Mouse (Mus musculus) CH12.LX (cell line): ENCODE measurements around the gene Zbtb7a. TPM values are rescaled to one million over a fixed set of nuclear protein-coding genes. Genes with fewer than 3 reads are reported as not detected.

ENCODE experiments used
- DNase-seq: peaks from one replicate; pipeline ENCODE4 v3.0.0-alpha.2; 2013; ENCODE audit errors: extremely low read depth
- H3K27ac ChIP-seq: 2 replicates; pipeline ENCODE4 v1.5.1; 2012; ENCODE audit warnings: low read depth, mild to moderate bottlenecking, control low read depth, moderate library complexity; ENCODE audit not compliant: insufficient read depth
- H3K27me3 ChIP-seq: replicated peaks from 2 replicates; pipeline ENCODE3; 2012; ENCODE audit warnings: inconsistent platforms
- H3K36me3 ChIP-seq, 2 experiments: replicated peaks in 1 of 2; 2 replicates each; pipeline versions ENCODE3 to v1.6.1; 2012; ENCODE audit warnings: inconsistent platforms in 1 of 2, low read length in 1 of 2, mild to moderate bottlenecking in 1 of 2, mixed read lengths in 1 of 2, moderate library complexity in 1 of 2; ENCODE audit not compliant: control insufficient read depth in 1 of 2, insufficient read depth in 1 of 2
- H3K4me1 ChIP-seq, 2 experiments: 2 replicates each; pipeline ENCODE4 v1.6.1; 2012; ENCODE audit warnings: inconsistent platforms in 1 of 2, moderate library complexity in 1 of 2; ENCODE audit not compliant: insufficient read depth in 2 of 2, control insufficient read depth in 1 of 2
- H3K4me2 ChIP-seq: 2 replicates; pipeline ENCODE4 v1.6.1; 2012; ENCODE audit warnings: low read depth, mild to moderate bottlenecking, control low read depth; ENCODE audit not compliant: poor library complexity, insufficient read depth, severe bottlenecking
- H3K4me3 ChIP-seq, 3 experiments: fragments of 150-350 bp in 1 of 3; sonication (generic) in 1 of 3; replicated peaks in 1 of 3; 2 replicates each; pipeline versions ENCODE3 to v1.5.1; 2011 to 2012; ENCODE audit warnings: low read depth in 2 of 3, low read length in 2 of 3, mild to moderate bottlenecking in 2 of 3, moderate library complexity in 2 of 3, control low read depth in 1 of 3, improper control_type of control experiment in 1 of 3, inconsistent platforms in 1 of 3, mixed read lengths in 1 of 3; ENCODE audit not compliant: poor library complexity in 1 of 3
- H3K79me2 ChIP-seq: replicated peaks from 2 replicates; pipeline ENCODE4 v1.6.1; 2012; ENCODE audit warnings: mild to moderate bottlenecking, moderate library complexity; ENCODE audit not compliant: control insufficient read depth, poor library complexity, insufficient read depth, severe bottlenecking; ENCODE audit errors: extremely low read depth
- H3K9ac ChIP-seq: 2 replicates; pipeline ENCODE4 v1.6.1; 2012; ENCODE audit warnings: low read depth, mild to moderate bottlenecking, control low read depth, moderate library complexity; ENCODE audit not compliant: insufficient read depth
- H3K9me3 ChIP-seq: replicated peaks from 2 replicates; pipeline ENCODE3; 2012; ENCODE audit warnings: low read length, inconsistent platforms, mixed read lengths
- CHD1 ChIP-seq: IDR thresholded peaks from 2 replicates; pipeline ENCODE4 v1.6.1; 2012; ENCODE audit warnings: low read depth, low read length, improper control_type of control experiment, inconsistent platforms
- CHD2 ChIP-seq: IDR thresholded peaks from 2 replicates; pipeline ENCODE4 v1.6.1; 2011; ENCODE audit warnings: low read length, improper control_type of control experiment
- E2F4 ChIP-seq: IDR thresholded peaks from 2 replicates; pipeline ENCODE4 v1.6.1; 2011; ENCODE audit warnings: low read depth, low read length, improper control_type of control experiment; ENCODE audit not compliant: insufficient replicate concordance
- ELF1 ChIP-seq: IDR thresholded peaks from 2 replicates; pipeline ENCODE4 v1.6.1; 2014; ENCODE audit warnings: low read depth, mild to moderate bottlenecking, inconsistent platforms, low read length, improper control_type of control experiment
- IRF4 ChIP-seq: IDR thresholded peaks from 2 replicates; pipeline ENCODE4 v1.6.1; 2014; ENCODE audit warnings: low read depth, mild to moderate bottlenecking, inconsistent platforms, low read length, improper control_type of control experiment
- JUND ChIP-seq: conservative IDR thresholded peaks from 2 replicates; pipeline ENCODE4 v1.6.1; 2011; ENCODE audit warnings: low read depth, low read length, improper control_type of control experiment
- MAFK ChIP-seq: IDR thresholded peaks from 2 replicates; pipeline ENCODE4 v1.6.1; 2011; ENCODE audit warnings: low read length, improper control_type of control experiment; ENCODE audit not compliant: insufficient replicate concordance
- MAX ChIP-seq: IDR thresholded peaks from 2 replicates; pipeline ENCODE4 v1.6.1; 2011; ENCODE audit warnings: low read length, improper control_type of control experiment
- MAZ ChIP-seq: IDR thresholded peaks from 2 replicates; pipeline ENCODE4 v1.6.1; 2012; ENCODE audit warnings: low read depth, mild to moderate bottlenecking, inconsistent platforms, low read length, improper control_type of control experiment, moderate library complexity
- MEF2A ChIP-seq: IDR thresholded peaks from 2 replicates; pipeline ENCODE4 v1.6.1; 2014; ENCODE audit warnings: low read depth, mild to moderate bottlenecking, inconsistent platforms, low read length, improper control_type of control experiment, borderline replicate concordance
- MXI1 ChIP-seq: IDR thresholded peaks from 2 replicates; pipeline ENCODE4 v1.6.1; 2011; ENCODE audit warnings: mild to moderate bottlenecking, low read depth, low read length, improper control_type of control experiment
- NELFE ChIP-seq: IDR thresholded peaks from 2 replicates; pipeline ENCODE4 v1.6.1; 2011; ENCODE audit warnings: low read depth, low read length, improper control_type of control experiment
- NRF1 ChIP-seq: IDR thresholded peaks from 2 replicates; pipeline ENCODE4 v1.6.1; 2014; ENCODE audit warnings: low read depth, mild to moderate bottlenecking, inconsistent platforms, low read length, improper control_type of control experiment, moderate library complexity
- PAX5 ChIP-seq: IDR thresholded peaks from 2 replicates; pipeline ENCODE4 v1.6.1; 2012; ENCODE audit warnings: low read length, inconsistent platforms, mixed read lengths
- RAD21 ChIP-seq: IDR thresholded peaks from 2 replicates; pipeline ENCODE4 v1.6.1; 2011; ENCODE audit warnings: low read depth, mild to moderate bottlenecking, low read length, improper control_type of control experiment, moderate library complexity
- SMC3 ChIP-seq: IDR thresholded peaks from 2 replicates; pipeline ENCODE4 v1.6.1; 2011; ENCODE audit warnings: low read depth, low read length, improper control_type of control experiment
- UBTF ChIP-seq: IDR thresholded peaks from 2 replicates; pipeline ENCODE4 v1.6.1; 2012; ENCODE audit warnings: low read depth, mild to moderate bottlenecking, inconsistent platforms, low read length, improper control_type of control experiment, moderate library complexity
- USF1 ChIP-seq: IDR thresholded peaks from 2 replicates; pipeline ENCODE4 v1.6.1; 2014; ENCODE audit warnings: low read depth, mild to moderate bottlenecking, inconsistent platforms, low read length, improper control_type of control experiment
- ZMIZ1 ChIP-seq: IDR thresholded peaks from 2 replicates; pipeline ENCODE4 v1.6.1; 2012; ENCODE audit warnings: low read depth, mild to moderate bottlenecking, inconsistent platforms, low read length, improper control_type of control experiment
- dilution Hi-C: fragments of 300-500 bp; cut with MboI; formaldehyde crosslinking; loops from 2 replicates; pipeline ENCODE4 v1.14.3; 2020; ENCODE audit warnings: low sequenced_read_pairs; ENCODE audit not compliant: extremely low pct_unique_long_range_greater_than_20kb, extremely low pct_ligation_motif_present
- in situ Hi-C: fragments of 300-500 bp; cut with MboI; formaldehyde crosslinking; loops from 3 replicates; pipeline ENCODE4 v1.14.3; 2019; ENCODE audit warnings: low sequenced_read_pairs, low pct_ligation_motif_present, low pct_unique_long_range_greater_than_20kb, mixed read lengths
- polyA plus RNA-seq: library from polyadenylated mRNA; unstranded; fragments of >175 nt; gene quantifications from 2 replicates; pipeline ENCODE4 v1.2.1, GENCODE M21; 2012; ENCODE audit warnings: low read depth; ENCODE audit not compliant: insufficient read length
- total RNA-seq, 2 experiments: library from RNA; depleted of rRNA; stranded (reverse); fragments of 300-350 nt in 1 of 2; fragments of >200 nt in 1 of 2; gene quantifications; 2 replicates each; pipeline ENCODE4 v1.2.3; 2012 to 2014

Zbtb7a gene
- total and polyA plus RNA-seq, 3 experiments, result 3.0 to 21.3 (median 18.2) TPM

DNA sequence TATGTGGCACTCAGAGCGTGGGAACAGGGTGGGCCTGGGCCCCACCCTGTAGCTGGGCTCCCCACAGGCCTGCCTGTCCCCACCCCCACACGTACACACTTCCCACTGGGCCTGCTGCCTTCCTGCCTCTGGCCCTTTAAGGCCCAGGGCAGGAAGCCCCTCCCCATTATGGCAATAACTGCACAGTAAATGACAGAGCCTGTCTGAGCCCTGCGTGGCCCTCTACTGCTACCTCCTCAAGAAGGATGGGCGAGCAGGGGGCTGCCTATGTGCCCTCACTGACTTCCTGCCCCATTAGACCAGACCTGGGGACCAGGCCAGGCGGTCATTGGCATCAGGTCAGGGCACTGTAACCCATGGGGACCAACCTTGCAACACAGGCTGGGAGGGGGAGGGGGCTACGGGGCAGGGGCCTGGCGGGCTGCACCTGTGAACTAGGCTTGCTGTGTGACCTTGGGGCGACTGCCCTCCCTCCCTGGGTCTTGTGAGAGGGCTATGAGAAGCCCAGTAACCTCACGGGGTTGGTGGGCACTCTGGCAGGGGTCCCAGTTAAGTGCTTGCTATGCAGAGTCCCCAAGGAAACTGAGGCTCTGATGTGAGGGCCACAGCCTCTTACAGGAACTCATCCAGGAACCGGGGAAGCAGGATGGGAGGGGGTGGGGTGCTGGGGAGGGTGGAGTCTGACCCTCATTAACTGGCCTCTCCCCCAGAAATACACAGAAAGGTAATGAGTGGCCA, 5.9 kb downstream of the Zbtb7a start:
- H3K9me3 ChIP-seq, result no peaks in the 10 kb centered on the region
- peaks cover 28 to 68% of the 10 kb centered on the region in 2 experiments for H3K4me1 ChIP-seq
- no peak for DNase-seq
- H3K4me3 ChIP-seq, result peak overlapping the region; percentile 16 to 77 (median 36)
- peaks cover 27 to 56% of the 10 kb centered on the region in 2 experiments for H3K36me3 ChIP-seq
- H3K4me2 ChIP-seq, result peak overlapping the region; percentile 77
- dilution Hi-C loops (no loop called here), in situ Hi-C loops (no loop called here)
- no peak for TF ChIP-seq MAZ
- TF ChIP-seq ZMIZ1, result no peak
- TF ChIP-seq JUND, result no peak
- no peak for TF ChIP-seq NELFE
- no peak for TF ChIP-seq IRF4
- no peak for TF ChIP-seq CHD2
- no peak for TF ChIP-seq PAX5
- no peak for TF ChIP-seq SMC3
- TF ChIP-seq MEF2A, result no peak
- TF ChIP-seq MAX, result no peak
- TF ChIP-seq USF1, result no peak
- TF ChIP-seq UBTF, result no peak
- no peak for TF ChIP-seq NRF1
- no peaks in the 10 kb centered on the region for H3K27me3 ChIP-seq
- H3K79me2 ChIP-seq, result peaks cover 80% of the 10 kb centered on the region
- no peak overlapping the region for H3K27ac ChIP-seq
- peak overlapping the region; percentile 96 for H3K9ac ChIP-seq

DNA sequence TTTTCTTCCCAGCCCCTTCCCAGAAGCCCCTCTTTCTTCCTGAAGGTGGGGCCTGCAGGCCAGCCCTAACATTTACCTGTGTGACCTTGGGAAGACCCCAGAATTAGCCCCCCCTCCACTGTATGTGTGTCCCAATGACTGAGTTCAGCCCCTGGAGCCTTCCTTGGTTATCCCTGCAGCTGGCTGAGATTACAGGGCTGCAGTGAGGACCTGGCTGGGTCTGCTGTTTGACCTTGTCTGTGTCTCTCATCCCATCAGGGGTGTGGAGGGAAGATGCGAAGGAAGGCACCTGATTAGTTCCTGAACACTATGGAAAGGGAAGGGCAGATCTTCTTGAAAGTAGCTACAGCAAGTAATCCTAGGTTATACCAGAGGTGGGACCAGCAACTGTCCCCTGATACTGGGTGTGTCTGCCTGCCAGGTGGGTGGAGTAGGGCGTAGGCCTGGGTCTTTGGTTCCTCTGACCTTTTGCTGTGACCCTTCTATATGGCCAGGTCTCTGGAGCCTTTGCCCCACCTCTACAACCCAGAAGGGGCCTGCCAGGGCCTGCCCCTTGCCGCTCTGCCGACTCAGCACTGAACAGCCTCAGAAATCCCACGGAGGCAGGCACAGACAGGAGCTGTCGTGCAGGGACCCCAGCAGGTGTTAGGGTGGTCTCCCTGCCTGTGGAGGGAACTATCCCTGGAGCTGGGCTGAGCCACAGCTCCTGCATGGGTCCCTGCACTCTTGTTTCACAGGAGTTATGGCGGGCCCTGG, 6.6 kb downstream of the Zbtb7a start:
- 0 out of 2 replicates have a peak overlapping the region, but pooled peaks have one; percentile 4 for H3K9ac ChIP-seq
- peaks cover 88% of the 10 kb centered on the region for H3K79me2 ChIP-seq
- H3K9me3 ChIP-seq, result no peaks in the 10 kb centered on the region
- peaks cover 28 to 75% of the 10 kb centered on the region in 2 experiments for H3K4me1 ChIP-seq
- DNase-seq, result no peak
- TF ChIP-seq CHD1, result 0 out of 2 replicates have a peak, but pooled peaks have one; percentile 46
- TF ChIP-seq MXI1, result no peak
- 0 out of 2 replicates have a peak, but pooled peaks have one; percentile 13 for TF ChIP-seq ELF1
- TF ChIP-seq E2F4, result no peak
- no peak for TF ChIP-seq RAD21
- TF ChIP-seq MAFK, result peak; percentile 75; the same call in 1 of the 2 replicates
- in situ Hi-C loops, result no loop called here
- peaks cover 32 to 63% of the 10 kb centered on the region in 2 experiments for H3K36me3 ChIP-seq
- no peak overlapping the region for H3K4me3 ChIP-seq
- peak overlapping the region; percentile 77 for H3K4me2 ChIP-seq
- H3K27me3 ChIP-seq, result no peaks in the 10 kb centered on the region
- dilution Hi-C loops, result no loop called here
- H3K27ac ChIP-seq, result 0 out of 2 replicates have a peak overlapping the region, but pooled peaks have one; percentile 40
